Mouse (Mus musculus) olfactory bulb, adult 2 months (tissue): ENCODE data around the gene Prim2.

Experiments
- CTCF ChIP-seq: fragments of 200-500 bp; IDR thresholded peaks from 2 replicates; pipeline ENCODE4 v1.5.1; 2012; ENCODE audit warnings: low read depth, mild to moderate bottlenecking, low read length, moderate library complexity; ENCODE audit not compliant: insufficient read depth
- POLR2A ChIP-seq: fragments of 200-500 bp; IDR thresholded peaks from 2 replicates; pipeline ENCODE4 v1.6.1; 2012; ENCODE audit warnings: mild to moderate bottlenecking, low read depth, low read length, moderate library complexity; ENCODE audit not compliant: insufficient read depth

GRCm38 (mm10) chr1:33470222-33470621 lies 199.4 kb downstream of the Prim2 start:
- TF ChIP-seq CTCF (no peak), POLR2A (no peak)
